Mouse (Mus musculus) limb, embryonic 13.5 days (tissue): Measurements from ENCODE around the gene Carhsp1. TPM values are rescaled to one million over a fixed set of nuclear protein-coding genes. Genes with fewer than 3 reads are reported as not detected.

ENCODE experiments used
- ATAC-seq: fragments of 200-750 bp; cut with Nextera tagmentation; 2 replicates; pipeline ENCODE4 v1.8.0; 2017; ENCODE audit warnings: low read depth, moderate number of reproducible peaks, moderate TSS enrichment; ENCODE audit not compliant: low FRiP score
- H3K27ac ChIP-seq: fragments of 300-500 bp; sonication (generic); 2 replicates; pipeline ENCODE4 v1.5.1; 2015; ENCODE audit warnings: inconsistent platforms, mild to moderate bottlenecking, moderate library complexity
- H3K27me3 ChIP-seq: fragments of 300-500 bp; sonication (generic); 2 replicates; pipeline ENCODE4 v1.6.1; 2015; ENCODE audit warnings: mild to moderate bottlenecking, inconsistent platforms
- H3K36me3 ChIP-seq: fragments of 300-500 bp; sonication (generic); 2 replicates; pipeline ENCODE4 v1.6.1; 2015; ENCODE audit warnings: inconsistent platforms, mild to moderate bottlenecking, moderate library complexity
- H3K4me1 ChIP-seq: fragments of 300-500 bp; sonication (generic); 2 replicates; pipeline ENCODE4 v1.6.1; 2015; ENCODE audit warnings: inconsistent platforms
- H3K4me2 ChIP-seq: fragments of 300-500 bp; sonication (generic); replicated peaks from 2 replicates; pipeline ENCODE4 v1.6.1; 2015; ENCODE audit warnings: inconsistent platforms, mild to moderate bottlenecking, moderate library complexity
- H3K4me3 ChIP-seq: fragments of 300-500 bp; sonication (generic); 2 replicates; pipeline ENCODE4 v1.5.1; 2015; ENCODE audit warnings: moderate library complexity, mild to moderate bottlenecking, inconsistent platforms
- H3K9ac ChIP-seq: fragments of 300-500 bp; sonication (generic); 2 replicates; pipeline ENCODE4 v1.6.1; 2015; ENCODE audit warnings: mild to moderate bottlenecking, inconsistent platforms
- H3K9me3 ChIP-seq: fragments of 300-500 bp; sonication (generic); 2 replicates; pipeline ENCODE4 v1.6.1; 2016; ENCODE audit warnings: inconsistent platforms
- WGBS: fragments of 180-500 bp; shearing (Covaris S2); methylation state at CpG from one replicate; pipeline ENCODE4 v1.1.7; 2015; 5-methylcytosine and 5-hydroxymethylcytosine counted together
- polyA plus RNA-seq: library from polyadenylated mRNA; unstranded; fragments of >200 nt; fragmentation: Nextera tagmentation; extraction: Ambion mirVana; gene quantifications from 2 replicates; pipeline ENCODE4 v1.2.1, GENCODE M21; 2015

The Carhsp1 gene
- polyA plus RNA-seq, 1 experiment from 2014 or later: 108 TPM

DNA sequence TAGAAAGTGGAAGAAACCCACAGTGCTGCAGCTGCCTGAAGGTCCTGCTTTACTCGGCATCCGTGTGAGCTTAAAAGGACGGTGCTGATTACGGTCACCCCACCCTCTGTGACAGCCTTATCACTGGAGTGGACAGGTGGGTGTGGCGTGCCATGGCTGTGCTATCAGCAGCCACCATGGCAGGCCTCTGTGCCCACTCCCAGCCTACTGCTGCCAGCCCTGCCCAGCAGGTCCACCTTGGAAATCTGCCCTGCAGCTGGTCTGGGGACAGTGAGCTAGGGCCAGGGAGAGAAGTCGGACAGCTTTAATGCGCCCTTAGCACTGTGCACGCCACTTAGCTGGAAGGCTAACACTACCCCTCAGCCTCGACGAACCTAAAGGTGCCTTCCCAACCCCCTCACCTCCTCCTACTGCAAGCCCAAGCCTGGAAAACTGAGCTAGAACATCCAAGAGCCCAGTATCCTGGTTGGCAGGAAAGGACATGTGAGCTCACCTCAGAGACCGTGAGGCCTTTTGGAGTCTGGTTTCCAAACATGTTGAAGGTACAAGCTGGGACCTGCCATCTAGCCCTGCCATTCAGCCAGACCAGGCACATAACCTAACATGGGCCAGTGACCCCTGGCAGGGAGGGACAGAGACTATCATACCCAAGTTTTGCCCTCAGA is 15.0 kb upstream of the Carhsp1 start:
- Histone ChIP-seq H3K27ac (no peak overlapping the region), H3K4me3 (no peak overlapping the region), H3K9ac (0 out of 2 replicates have a peak overlapping the region, but pooled peaks have one; percentile 25), H3K4me1 (no peaks in the 10 kb centered on the region), H3K36me3 (peaks cover 75% of the 10 kb centered on the region), H3K4me2 (no peak overlapping the region), H3K27me3 (no peaks in the 10 kb centered on the region), H3K9me3 (no peaks in the 10 kb centered on the region)
- peak; percentile 12; the same call in 1 of the 2 replicates for ATAC-seq
- 82% methylated on average over 11 of the region's 11 CpGs for WGBS

DNA sequence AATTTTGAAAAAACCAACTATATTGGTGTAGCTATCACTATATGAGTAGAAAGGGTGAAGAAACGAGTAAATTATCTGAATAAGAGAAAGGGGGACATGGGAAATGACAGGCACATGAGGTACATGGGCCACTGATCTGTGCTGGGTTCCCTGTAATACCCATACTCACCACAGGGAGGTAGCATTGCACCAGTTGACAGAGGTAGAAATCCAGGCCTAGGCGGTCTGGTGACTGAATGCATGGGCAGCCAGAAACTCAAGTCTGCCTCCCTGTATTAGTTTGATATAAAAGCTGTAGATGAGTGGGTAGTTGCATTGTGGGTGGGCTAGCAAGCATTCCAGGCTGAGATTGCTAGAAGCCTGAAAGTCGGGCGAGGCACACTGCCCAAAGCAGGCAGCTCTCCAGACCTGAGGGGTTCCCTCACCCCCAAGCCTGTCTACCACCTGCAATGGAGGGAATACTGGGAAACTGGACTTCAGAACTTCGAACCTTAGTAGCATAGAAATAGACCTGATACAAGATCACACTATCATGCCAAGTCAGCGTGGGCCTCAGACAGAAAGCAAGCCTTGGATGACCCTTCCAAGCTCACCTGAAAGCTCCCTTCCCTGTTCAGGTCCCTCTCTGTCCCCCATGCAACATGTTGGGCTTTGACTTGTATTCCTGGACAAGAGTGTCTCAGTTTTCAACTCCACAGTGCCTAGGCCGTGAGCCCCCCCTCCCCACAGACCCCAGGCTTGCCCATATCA is 14.3 kb upstream of the Carhsp1 start:
- no peaks in the 10 kb centered on the region for H3K9me3 ChIP-seq
- WGBS: 57% methylated on average over 7 of the region's 7 CpGs
- H3K36me3 ChIP-seq: peaks cover 68% of the 10 kb centered on the region
- H3K4me2 ChIP-seq: no peak overlapping the region
- no peak overlapping the region for H3K4me3 ChIP-seq
- ATAC-seq: peak; percentile 21; the same call in 1 of the 2 replicates
- no peaks in the 10 kb centered on the region for H3K4me1 ChIP-seq
- H3K27ac ChIP-seq: no peak overlapping the region
- no peaks in the 10 kb centered on the region for H3K27me3 ChIP-seq
- no peak overlapping the region for H3K9ac ChIP-seq

DNA sequence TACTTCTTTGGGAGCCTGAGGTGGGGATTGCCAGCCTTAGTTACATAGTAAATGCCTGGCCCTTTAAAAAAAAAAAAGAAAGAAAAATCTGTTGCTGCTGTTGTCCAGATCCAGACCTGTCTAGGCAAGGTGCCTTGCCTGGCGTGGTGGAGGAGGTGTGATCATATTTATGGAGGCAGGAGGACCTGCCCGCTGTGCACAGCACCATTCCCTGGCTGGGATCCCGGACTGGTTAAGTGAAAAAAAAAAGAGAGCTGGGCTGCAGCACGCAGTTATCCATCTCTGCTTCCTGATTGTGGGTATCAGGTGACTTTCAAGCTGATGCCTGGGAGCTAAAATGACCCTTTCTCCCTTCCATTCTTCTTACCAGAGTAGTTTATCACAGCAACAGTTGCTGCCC is 13.1 kb upstream of the Carhsp1 start:
- no peak for ATAC-seq
- Histone ChIP-seq H3K36me3 (peaks cover 56% of the 10 kb centered on the region), H3K9ac (no peak overlapping the region), H3K27me3 (no peaks in the 10 kb centered on the region), H3K4me1 (no peaks in the 10 kb centered on the region), H3K27ac (no peak overlapping the region; the same call in 1 of the 2 replicates), H3K9me3 (no peaks in the 10 kb centered on the region), H3K4me3 (no peak overlapping the region), H3K4me2 (no peak overlapping the region)
- WGBS: 30% methylated on average over 4 of the region's 4 CpGs

DNA sequence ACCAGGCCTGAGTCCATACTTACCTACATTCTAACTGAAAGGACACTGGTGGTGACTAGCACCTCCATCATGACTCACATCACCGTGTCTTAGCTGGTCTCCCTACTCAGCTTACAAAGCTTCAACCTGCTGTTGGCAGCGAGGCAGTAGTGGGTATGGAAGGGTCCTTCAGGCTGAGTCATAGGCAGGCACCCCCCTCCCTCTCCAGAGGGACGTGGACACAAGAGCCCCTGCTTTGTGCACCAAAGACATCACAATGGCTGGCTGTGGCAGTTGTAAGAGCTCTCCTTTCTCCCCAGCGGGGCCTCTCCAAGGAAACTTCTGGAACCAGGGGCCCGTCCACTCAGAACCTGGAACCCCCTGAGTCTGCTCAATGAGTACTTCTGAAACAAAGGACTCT is 8.5 kb upstream of the Carhsp1 start, which contains the start of gene Gm5767:
TSS of gene Gm5767 (plus strand) at position 301 of the 400 bp plus-strand sequence.
- no peak within 1 kb of the TSS for H3K4me3 ChIP-seq
- no peaks in the 10 kb centered on the region for H3K9me3 ChIP-seq
- no peak within 1 kb of the TSS for H3K27ac ChIP-seq
- H3K4me1 ChIP-seq: no peaks in the 10 kb centered on the region
- 82% methylated on average over 5 of the region's 5 CpGs for WGBS
- no peak within 1 kb of the TSS for H3K4me2 ChIP-seq
- no peaks in the 10 kb centered on the region for H3K27me3 ChIP-seq
- peaks cover 11% of the 10 kb centered on the region for H3K36me3 ChIP-seq
- H3K9ac ChIP-seq: no peak within 1 kb of the TSS; the same call in 1 of the 2 replicates
- no peak for ATAC-seq

DNA sequence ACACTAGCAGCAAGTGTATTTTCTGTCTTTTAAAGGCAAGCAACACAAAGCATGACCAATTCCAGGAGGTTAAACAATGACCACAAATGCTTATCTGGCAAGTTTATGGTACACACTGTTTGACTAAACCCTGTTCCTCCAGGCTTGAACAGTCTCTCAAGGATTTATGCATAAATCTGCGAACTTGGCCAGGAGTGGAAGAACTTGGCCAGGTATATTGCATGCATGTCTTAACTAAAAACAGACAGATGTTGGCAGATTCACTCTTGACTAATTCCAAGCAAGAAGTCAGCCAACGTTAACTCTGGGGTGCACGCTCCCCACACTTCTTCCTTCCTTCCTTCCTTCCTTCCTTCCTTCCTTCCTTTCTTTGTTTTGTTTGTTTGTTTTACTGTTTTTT is 7.8 kb upstream of the Carhsp1 start:
- H3K27ac ChIP-seq: no peak overlapping the region
- ATAC-seq: no peak
- no peaks in the 10 kb centered on the region for H3K27me3 ChIP-seq
- H3K36me3 ChIP-seq: peaks cover 8% of the 10 kb centered on the region
- no peaks in the 10 kb centered on the region for H3K9me3 ChIP-seq
- no peaks in the 10 kb centered on the region for H3K4me1 ChIP-seq
- H3K9ac ChIP-seq: no peak overlapping the region
- no peak overlapping the region for H3K4me3 ChIP-seq
- WGBS: 92% methylated on average over 3 of the region's 3 CpGs
- no peak overlapping the region for H3K4me2 ChIP-seq

DNA sequence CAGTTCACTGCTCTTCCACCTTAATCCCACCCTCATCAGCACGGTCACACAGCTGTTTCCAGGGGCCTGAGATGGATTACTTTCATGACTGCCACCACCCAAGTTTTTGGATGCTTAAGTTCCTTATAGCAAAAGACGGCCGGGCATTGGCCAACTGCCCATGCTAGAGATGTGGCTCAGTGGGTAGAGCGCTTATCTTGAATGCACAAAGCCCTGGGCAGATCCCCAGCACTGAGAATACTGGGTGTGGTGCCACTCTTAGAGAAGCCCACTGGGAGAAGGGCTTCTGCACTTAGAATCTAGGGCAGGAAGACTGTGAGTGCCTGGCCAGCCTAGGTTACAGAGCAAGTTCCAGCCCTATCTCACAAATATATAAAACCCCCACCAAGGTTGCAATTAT is 6.7 kb upstream of the Carhsp1 start:
- Histone ChIP-seq H3K4me3 (no peak overlapping the region), H3K9me3 (no peaks in the 10 kb centered on the region), H3K4me1 (no peaks in the 10 kb centered on the region), H3K4me2 (no peak overlapping the region), H3K36me3 (peaks cover 6% of the 10 kb centered on the region), H3K9ac (no peak overlapping the region), H3K27ac (no peak overlapping the region), H3K27me3 (no peaks in the 10 kb centered on the region)
- 81% methylated on average over 4 of the region's 4 CpGs for WGBS
- no peak for ATAC-seq

DNA sequence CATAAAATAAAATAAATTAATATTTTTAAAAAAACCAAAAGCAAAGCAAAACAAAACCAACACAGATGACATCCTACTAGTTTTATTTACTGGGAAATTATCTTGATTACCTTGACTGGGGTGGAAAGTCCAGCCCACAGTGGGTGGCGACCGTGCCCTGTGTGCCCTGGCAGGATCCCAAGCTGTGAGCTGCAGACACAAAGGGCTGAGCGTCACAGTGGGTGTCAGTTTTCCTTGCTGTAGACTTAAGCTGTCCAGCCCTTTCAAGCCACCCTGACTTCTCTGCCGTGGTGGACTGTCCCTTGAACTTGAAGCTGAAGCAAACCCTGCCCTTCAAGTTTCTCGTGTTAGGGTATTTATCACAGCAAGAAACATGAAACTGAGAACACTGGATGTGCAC is 6.1 kb upstream of the Carhsp1 start:
- no peak overlapping the region for H3K9ac ChIP-seq

DNA sequence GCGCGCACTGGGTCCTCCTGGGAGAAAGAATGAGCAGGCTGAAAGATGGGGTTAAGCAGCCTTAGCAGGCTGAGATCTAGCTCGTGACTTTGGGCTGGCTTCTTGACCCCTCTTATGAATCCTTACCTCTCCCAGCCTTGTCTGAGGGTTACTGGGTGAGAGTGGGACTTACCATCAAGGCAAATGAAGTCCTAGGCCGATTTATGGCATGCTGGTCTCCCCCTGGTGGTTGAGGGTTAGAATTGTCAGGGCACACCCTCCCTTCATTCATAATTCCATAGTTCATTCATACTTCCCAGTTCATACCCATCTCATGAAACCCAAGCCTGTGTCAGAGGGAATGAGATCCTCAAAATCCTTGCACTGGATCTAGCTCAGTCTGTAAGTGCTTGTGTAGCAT is 4.8 kb upstream of the Carhsp1 start:
- 0 out of 2 replicates have a peak, but pooled peaks cover 8% of the 10 kb centered on the region for H3K27me3 ChIP-seq
- no peak overlapping the region for H3K4me3 ChIP-seq
- no peaks in the 10 kb centered on the region for H3K4me1 ChIP-seq
- no peaks in the 10 kb centered on the region for H3K9me3 ChIP-seq
- no peak for ATAC-seq
- no peaks in the 10 kb centered on the region for H3K36me3 ChIP-seq
- no peak overlapping the region for H3K9ac ChIP-seq
- WGBS: 51% methylated on average over 4 of the region's 4 CpGs
- H3K4me2 ChIP-seq: no peak overlapping the region
- no peak overlapping the region for H3K27ac ChIP-seq

More for the DNA sequence above, 6.1 kb upstream of the Carhsp1 start:
- H3K9me3 ChIP-seq: no peaks in the 10 kb centered on the region
- no peaks in the 10 kb centered on the region for H3K36me3 ChIP-seq
- 61% methylated on average over 5 of the region's 5 CpGs for WGBS
- no peak overlapping the region for H3K4me3 ChIP-seq
- H3K27me3 ChIP-seq: 0 out of 2 replicates have a peak, but pooled peaks cover 5% of the 10 kb centered on the region
- H3K4me2 ChIP-seq: no peak overlapping the region
- no peak overlapping the region for H3K27ac ChIP-seq
- no peak for ATAC-seq
- no peaks in the 10 kb centered on the region for H3K4me1 ChIP-seq

DNA sequence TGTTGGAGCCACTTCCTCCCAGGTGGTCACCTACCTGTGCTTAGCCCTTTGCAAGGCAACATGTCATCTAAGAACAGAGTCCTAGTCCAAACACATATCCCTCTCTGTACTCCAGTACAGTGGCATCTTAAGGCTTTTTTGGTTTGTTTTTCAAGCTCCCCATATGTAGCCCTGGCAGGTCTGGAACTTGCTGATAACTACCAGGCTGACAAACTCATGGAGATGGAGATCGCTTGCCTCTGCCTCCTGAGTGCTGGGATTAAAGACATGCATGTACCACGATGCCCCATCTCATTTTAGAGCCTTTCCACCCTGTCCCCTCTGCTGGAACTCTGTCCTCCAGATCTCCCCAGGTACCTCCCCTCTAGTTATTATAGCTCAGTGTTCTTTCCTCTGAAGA is 4.3 kb upstream of the Carhsp1 start:
- 79% methylated on average over 2 of the region's 2 CpGs for WGBS
- H3K27ac ChIP-seq: no peak overlapping the region
- H3K9ac ChIP-seq: no peak overlapping the region
- H3K9me3 ChIP-seq: no peaks in the 10 kb centered on the region
- 0 out of 2 replicates have a peak, but pooled peaks cover 8% of the 10 kb centered on the region for H3K27me3 ChIP-seq
- no peak for ATAC-seq
- no peaks in the 10 kb centered on the region for H3K4me1 ChIP-seq
- no peak overlapping the region for H3K4me2 ChIP-seq
- no peak overlapping the region for H3K4me3 ChIP-seq
- H3K36me3 ChIP-seq: no peaks in the 10 kb centered on the region

DNA sequence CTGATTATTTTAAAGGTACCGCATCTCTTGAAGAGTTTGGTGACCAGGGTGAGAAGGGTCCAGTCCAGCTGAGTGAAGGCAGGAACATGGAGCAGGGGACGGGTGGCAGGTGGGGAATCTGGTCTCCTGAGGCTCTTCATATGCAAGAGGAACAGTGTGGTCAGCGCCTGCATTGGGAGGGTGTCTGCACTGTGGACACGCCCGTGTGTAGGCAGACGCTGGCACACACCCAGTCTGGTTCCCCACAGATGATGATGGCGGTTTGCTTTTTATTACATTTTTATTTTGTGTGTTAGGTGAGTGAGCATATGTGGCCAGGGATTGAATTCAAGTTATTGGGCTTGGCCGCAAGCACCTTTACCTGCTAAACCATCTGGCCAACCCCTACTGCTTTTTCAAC is 3.6 kb upstream of the Carhsp1 start:
- ATAC-seq: no peak
- WGBS: 84% methylated on average over 8 of the region's 8 CpGs
- H3K4me1 ChIP-seq: peaks cover 6% of the 10 kb centered on the region
- no peak overlapping the region for H3K27ac ChIP-seq
- 0 out of 2 replicates have a peak, but pooled peaks cover 8% of the 10 kb centered on the region for H3K27me3 ChIP-seq
- no peak overlapping the region for H3K4me3 ChIP-seq
- H3K9ac ChIP-seq: no peak overlapping the region
- H3K36me3 ChIP-seq: no peaks in the 10 kb centered on the region
- no peaks in the 10 kb centered on the region for H3K9me3 ChIP-seq
- no peak overlapping the region for H3K4me2 ChIP-seq

DNA sequence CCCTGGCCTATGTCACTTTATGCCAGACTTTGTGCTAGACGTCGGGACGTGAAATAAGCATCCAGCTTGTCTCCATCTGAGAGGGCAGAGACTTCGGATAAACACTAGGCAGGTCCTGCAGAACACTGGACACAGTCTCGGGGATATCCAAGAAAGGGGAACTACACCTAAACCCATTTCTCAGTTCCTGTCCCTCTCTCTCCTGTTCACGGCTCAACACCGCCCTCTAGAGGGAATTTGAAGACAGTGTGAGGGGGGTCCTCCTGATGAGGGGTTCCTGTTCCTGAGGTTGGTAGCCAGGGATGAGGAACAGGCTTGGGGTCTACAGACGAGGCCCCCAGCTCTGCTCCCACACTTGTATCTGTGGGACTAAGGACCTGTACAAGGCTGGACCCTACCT is 2.2 kb upstream of the Carhsp1 start:
- no peak for ATAC-seq
- 3% methylated on average over 8 of the region's 8 CpGs for WGBS

DNA sequence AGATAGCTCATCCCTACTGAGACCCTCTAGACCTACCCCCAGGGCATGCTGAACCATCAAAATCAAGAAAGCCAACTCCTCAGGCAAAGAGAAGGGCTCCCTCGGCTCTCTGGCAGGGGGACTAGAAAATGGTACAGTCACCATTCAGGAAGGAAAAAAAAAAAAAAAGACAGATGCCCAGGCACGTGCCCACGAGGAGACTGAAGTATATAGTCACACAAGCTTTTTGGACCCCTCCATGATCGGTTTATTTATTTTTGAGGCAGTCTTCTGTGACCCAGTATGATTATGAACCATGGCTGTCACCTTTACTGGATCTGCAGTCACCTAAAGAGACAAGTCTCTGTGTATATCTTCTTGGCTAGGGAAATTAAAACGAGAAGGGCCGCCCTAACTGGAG is 1.4 kb upstream of the Carhsp1 start:
- Histone ChIP-seq H3K27ac (no peak overlapping the region), H3K9me3 (no peaks in the 10 kb centered on the region), H3K27me3 (0 out of 2 replicates have a peak, but pooled peaks cover 8% of the 10 kb centered on the region), H3K9ac (no peak overlapping the region), H3K4me2 (no peak overlapping the region), H3K36me3 (peaks cover under 1% of the 10 kb centered on the region; the same call in 1 of the 2 replicates), H3K4me1 (peaks cover 28% of the 10 kb centered on the region), H3K4me3 (no peak overlapping the region)
- 67% methylated on average over 6 of the region's 6 CpGs for WGBS
- no peak for ATAC-seq

More for the DNA sequence above, 2.2 kb upstream of the Carhsp1 start:
- H3K36me3 ChIP-seq: no peaks in the 10 kb centered on the region
- H3K4me2 ChIP-seq: no peak overlapping the region
- no peak overlapping the region for H3K27ac ChIP-seq
- no peaks in the 10 kb centered on the region for H3K9me3 ChIP-seq
- H3K4me3 ChIP-seq: no peak overlapping the region
- no peak overlapping the region for H3K9ac ChIP-seq
- peaks cover 20% of the 10 kb centered on the region for H3K4me1 ChIP-seq
- H3K27me3 ChIP-seq: 0 out of 2 replicates have a peak, but pooled peaks cover 8% of the 10 kb centered on the region
